Mouse (Mus musculus): ENCODE results near the gene Arhgef10l.

Gene Arhgef10l

GRCm38 (mm10) chr4:140631276-140631849 lies 34.4 kb downstream of the Arhgef10l start:
- DNase-seq = peak in 1 of 2 experiments; percentile 56

- DNase-seq = peak in 1 of 2 experiments; percentile 45
Observed at GRCm38 (mm10) chr4:140630651-140631241, 35.1 kb downstream of the Arhgef10l start.

GRCm38 (mm10) chr4:140630136-140630535 lies 35.7 kb downstream of the Arhgef10l start:
- DNase-seq = no peak

GRCm38 (mm10) chr4:140628971-140629370 lies 36.8 kb downstream of the Arhgef10l start:
- peak in 1 of 2 experiments; percentile 42 for DNase-seq

GRCm38 (mm10) chr4:140628412-140628943 lies 37.3 kb downstream of the Arhgef10l start:
- peak; percentile 75 to 83 for DNase-seq

- DNase-seq = no peak
Observed at GRCm38 (mm10) chr4:140625651-140626525, 39.9 kb downstream of the Arhgef10l start.

- peak in 1 of 2 experiments; percentile 75 for DNase-seq
Observed at GRCm38 (mm10) chr4:140624468-140625176, 41.2 kb downstream of the Arhgef10l start.

- DNase-seq = no peak
Observed at GRCm38 (mm10) chr4:140624087-140624467, 41.7 kb downstream of the Arhgef10l start.

GRCm38 (mm10) chr4:140622819-140623218 lies 43.0 kb downstream of the Arhgef10l start:
- DNase-seq = peak in 1 of 2 experiments; percentile 56

GRCm38 (mm10) chr4:140620496-140620895 lies 45.3 kb downstream of the Arhgef10l start:
- no peak for DNase-seq

- peak; percentile 67 to 70 for DNase-seq
Observed at GRCm38 (mm10) chr4:140617391-140618385, 48.1 kb downstream of the Arhgef10l start.

- DNase-seq = no peak
Observed at GRCm38 (mm10) chr4:140616894-140617293, 48.9 kb downstream of the Arhgef10l start.

- no peak for DNase-seq
Observed at GRCm38 (mm10) chr4:140616196-140616595, 49.6 kb downstream of the Arhgef10l start.

- DNase-seq = no peak
Observed at GRCm38 (mm10) chr4:140615771-140616170, 50.0 kb downstream of the Arhgef10l start.

- DNase-seq = no peak
Observed at GRCm38 (mm10) chr4:140614553-140614952, 51.3 kb downstream of the Arhgef10l start.

- no peak for DNase-seq
Observed at GRCm38 (mm10) chr4:140614145-140614544, 51.7 kb downstream of the Arhgef10l start.

GRCm38 (mm10) chr4:140610841-140611609 lies 54.8 kb downstream of the Arhgef10l start:
- peak; percentile 66 to 81 for DNase-seq

- no peak for DNase-seq
Observed at GRCm38 (mm10) chr4:140608228-140608720, 57.5 kb downstream of the Arhgef10l start.

GRCm38 (mm10) chr4:140606779-140607178 lies 59.0 kb downstream of the Arhgef10l start:
- no peak for DNase-seq

GRCm38 (mm10) chr4:140606197-140606596 lies 59.6 kb downstream of the Arhgef10l start:
- peak in 1 of 2 experiments; percentile 51 for DNase-seq

Measured in cerebellum, postnatal 10 days (tissue).